Mouse (Mus musculus): ENCODE results near the gene Pcyt1a.
"Not testable (repeated sequence)": the region's sequence is repeated elsewhere in the genome, so short reads cannot be mapped to it uniquely, and the experiment has no call there.

The Pcyt1a gene

GRCm38 (mm10) chr16:32472276-32473015 lies 41.7 kb downstream of the Pcyt1a start:
- peak; percentile 22 for DNase-seq (ENCODE audit: inconsistent ontology term)

DNA sequence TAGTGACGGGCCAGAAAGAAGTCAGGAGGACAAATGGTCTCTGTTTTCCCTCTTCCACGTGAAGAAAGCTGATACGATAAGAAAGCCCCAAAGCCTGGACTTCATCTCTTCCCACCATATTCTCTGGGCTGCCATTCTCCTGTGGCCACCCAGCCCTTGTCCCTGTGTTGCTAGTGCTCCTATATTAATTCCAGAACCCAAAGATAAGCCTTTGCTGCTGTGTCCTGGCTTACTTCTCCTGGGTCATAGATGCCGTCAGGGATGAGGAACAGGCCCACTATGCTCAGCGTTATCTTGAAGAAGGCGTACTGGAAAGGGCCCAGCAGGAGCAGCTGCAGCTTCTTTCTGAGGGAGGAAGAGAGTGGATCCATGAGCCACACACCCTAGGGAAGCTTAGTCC lies 46.6 kb downstream of the Pcyt1a start:
- no peak for DNase-seq (ENCODE audit: inconsistent ontology term)

GRCm38 (mm10) chr16:32479415-32479814 lies 48.7 kb downstream of the Pcyt1a start:
- no peak for DNase-seq (ENCODE audit: inconsistent ontology term)

DNA sequence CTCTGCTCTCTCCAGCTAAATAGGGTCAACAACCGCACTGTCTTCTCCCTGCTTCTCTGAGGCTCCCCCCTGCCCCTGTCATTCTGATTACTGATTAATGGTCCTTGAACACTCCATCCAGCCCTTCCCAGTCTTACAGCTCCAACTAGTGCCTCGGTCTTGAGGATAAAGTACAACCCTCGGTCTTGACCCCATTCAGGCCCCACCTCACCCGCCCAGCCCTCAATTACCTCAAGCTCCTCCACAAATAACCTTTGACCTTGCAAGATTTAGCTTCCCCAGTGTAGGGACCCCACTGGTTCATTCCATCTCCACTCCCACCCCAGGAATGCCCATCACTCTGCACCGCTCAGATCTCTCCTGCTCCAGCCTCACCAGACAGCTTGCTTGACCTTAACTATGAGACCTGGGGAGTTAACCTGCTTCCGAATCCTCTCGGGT lies 53.7 kb downstream of the Pcyt1a start:
- no peak for DNase-seq (ENCODE audit: inconsistent ontology term)

DNA sequence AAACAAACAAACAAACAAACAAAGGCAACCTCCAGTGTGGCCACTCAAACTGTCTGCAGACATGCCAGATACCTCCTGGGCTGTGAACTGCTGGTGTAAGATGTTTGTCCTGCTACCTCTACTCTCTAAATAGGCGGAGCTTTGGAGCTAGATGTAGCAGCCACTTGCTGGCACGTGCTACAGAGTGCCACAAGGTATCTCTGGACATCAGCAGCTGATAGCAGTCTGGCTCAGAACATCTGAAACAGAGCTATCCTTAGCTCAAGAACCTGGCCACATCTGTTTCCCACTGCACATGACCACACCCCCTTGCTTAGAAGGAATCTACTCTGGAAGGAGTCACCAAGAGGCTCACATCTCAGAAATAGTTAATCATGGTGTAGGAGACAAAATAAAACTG lies 54.5 kb downstream of the Pcyt1a start:
- no peak for DNase-seq (ENCODE audit: inconsistent ontology term)

GRCm38 (mm10) chr16:32486046-32486445 lies 55.3 kb downstream of the Pcyt1a start:
- DNase-seq (ENCODE audit: inconsistent ontology term), result no peak

GRCm38 (mm10) chr16:32487234-32488111 lies 56.8 kb downstream of the Pcyt1a start, which contains the start of gene Slc51a:
TSS of gene Slc51a (minus strand) at chr16:32487879.
- no peak for DNase-seq (ENCODE audit: inconsistent ontology term)

GRCm38 (mm10) chr16:32488939-32489338 lies 58.2 kb downstream of the Pcyt1a start:
- no peak for DNase-seq (ENCODE audit: inconsistent ontology term)

DNA sequence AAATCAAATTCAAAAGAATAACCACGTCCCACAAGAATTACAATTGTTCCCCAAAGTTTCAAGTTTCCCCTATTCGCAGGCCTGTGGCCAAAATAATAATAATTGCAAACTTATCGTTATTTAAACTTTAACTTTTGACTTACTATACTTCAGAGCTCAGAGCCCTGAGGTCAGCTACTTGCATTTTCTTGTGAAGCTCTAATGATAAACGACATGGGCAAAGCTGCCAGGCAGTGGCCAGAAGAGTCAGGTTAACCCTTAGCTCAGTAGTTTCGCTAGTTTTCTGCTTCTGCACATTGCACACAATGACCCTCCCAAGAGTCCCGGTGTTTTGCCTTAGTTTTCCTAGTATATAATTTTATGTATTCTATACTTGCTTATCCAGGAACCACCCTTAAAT lies 63.6 kb downstream of the Pcyt1a start:
- DNase-seq (ENCODE audit: inconsistent ontology term), result not testable (repeated sequence)

- DNase-seq (ENCODE audit: inconsistent ontology term), result no peak
Observed at GRCm38 (mm10) chr16:32495965-32496364, 65.2 kb downstream of the Pcyt1a start, which contains the start of gene Zdhhc19. TSS of gene Zdhhc19 (plus strand) at chr16:32496265.

DNA sequence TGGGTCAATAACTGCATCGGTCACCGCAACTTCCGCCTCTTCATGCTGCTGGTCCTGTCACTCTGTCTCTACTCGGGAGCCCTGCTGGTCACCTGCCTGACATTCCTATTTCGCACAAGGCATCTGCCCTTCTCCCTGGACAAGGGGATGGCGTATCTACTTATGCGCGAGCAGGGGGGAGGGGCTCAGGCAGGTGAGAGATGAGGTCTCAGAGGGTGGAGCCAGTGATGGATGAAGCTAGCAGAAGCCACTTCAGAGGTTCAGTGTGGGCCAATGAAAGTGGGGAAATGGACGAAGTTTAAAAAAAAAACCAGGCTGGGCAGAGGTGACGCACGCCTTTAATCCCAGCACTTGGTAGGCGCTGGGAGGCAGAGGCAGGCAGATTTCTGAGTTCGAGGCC lies 68.3 kb downstream of the Pcyt1a start:
- no peak for DNase-seq (ENCODE audit: inconsistent ontology term)

DNA sequence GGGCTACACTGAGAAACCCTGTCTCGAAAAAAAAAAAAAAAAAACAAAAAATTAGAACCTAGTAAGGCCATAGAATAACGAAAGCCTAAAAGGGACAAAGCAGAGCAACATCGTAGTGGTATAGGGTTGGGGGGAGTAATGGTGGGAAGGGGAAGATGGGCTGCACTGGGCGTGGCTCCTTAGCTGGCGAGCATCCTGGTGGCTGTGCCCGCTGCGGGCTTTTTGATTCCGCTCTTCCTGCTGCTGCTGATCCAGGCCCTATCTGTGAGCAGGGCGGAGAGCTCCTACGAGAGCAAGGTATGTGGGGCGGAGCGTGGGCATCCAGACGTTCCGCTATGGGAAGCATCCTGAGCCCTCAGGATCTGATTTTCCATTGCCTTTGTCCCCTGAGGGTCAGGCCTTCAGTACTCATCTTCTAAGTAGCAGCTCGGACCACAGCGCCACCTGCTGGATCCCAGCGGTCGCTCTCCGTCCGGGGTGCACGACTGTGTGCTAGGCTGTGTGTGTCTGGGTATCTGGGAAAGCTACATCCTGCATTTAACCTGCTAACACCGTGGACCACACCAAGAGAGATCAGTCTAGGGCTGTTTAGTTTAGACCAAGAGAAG lies 68.8 kb downstream of the Pcyt1a start:
- DNase-seq (ENCODE audit: inconsistent ontology term), result peak; percentile 82

DNA sequence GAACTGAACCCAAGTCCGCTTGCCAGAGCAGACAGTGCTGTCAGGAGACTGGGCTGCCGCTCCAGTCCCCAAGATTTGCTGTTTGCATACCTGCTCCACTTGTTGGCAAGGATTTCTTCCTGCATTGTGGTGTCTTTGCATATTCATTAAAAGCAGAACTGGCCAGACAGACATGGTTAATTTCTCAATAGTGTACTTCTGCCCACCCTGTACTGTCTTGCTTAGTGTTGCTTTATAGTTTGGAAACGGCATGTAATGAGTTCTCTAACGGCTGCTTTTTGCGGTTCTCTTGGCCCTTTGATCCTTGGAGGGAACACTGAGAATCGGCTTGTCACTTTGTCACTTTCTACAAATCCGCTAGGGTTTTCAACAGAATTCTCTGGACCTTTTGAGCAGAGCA lies 70.7 kb downstream of the Pcyt1a start:
- DNase-seq (ENCODE audit: inconsistent ontology term), result no peak

DNA sequence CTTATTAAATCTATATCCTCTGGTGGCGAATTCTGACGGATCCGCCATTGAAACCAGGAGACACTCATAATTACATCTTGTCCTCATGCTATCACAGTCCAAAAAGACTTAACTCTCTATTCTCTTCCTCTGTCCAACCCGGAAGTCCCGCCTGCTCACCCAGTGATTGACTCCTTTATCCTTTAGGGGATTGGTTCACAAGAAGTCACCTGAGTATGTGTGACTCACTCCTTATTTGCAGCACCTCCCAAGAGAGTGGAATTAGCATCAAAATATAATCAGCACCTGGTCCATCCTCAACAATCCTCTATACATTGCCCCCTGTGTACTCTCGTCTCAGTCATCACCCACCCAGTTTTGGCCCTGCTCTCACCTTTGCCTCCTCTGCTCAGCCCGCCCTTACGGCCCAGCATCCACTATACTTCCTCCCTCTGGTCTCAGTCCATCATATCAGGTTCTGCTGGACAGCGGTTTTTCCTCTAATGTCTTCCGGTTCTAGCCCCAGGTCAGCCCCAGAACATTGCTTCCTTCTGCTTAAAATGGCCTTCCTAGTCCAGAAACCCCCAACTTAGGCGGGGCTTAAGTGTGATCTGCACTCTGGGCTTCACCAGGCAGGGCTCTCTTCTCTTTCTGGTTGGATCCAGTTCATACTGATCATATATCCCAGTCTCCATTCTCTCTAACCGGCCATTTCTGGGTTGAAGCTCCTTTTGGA lies 72.1 kb downstream of the Pcyt1a start:
- no peak for DNase-seq (ENCODE audit: inconsistent ontology term)

DNA sequence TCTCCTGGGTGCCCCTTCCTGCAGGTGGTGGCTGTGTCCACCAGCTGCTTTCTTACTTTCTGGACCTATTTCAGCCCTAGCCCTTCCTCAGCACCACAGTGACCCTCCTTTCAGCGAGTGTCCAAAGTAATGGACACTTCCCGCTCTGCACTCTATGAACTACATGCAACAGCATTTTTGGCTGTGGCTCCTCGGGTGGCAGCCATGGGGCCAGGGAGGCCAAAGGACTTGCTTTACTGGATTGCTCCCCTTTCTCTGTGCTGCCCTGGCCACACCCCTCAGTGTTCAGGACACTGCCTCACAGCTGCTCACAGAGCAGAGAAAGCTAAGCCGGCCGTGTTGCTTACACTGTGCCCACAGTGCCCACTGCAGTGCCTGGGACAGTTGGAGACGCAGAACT lies 72.9 kb downstream of the Pcyt1a start:
- no peak for DNase-seq (ENCODE audit: inconsistent ontology term)

- no peak for DNase-seq (ENCODE audit: inconsistent ontology term)
Observed at GRCm38 (mm10) chr16:32506298-32506697, 75.6 kb downstream of the Pcyt1a start.

DNA sequence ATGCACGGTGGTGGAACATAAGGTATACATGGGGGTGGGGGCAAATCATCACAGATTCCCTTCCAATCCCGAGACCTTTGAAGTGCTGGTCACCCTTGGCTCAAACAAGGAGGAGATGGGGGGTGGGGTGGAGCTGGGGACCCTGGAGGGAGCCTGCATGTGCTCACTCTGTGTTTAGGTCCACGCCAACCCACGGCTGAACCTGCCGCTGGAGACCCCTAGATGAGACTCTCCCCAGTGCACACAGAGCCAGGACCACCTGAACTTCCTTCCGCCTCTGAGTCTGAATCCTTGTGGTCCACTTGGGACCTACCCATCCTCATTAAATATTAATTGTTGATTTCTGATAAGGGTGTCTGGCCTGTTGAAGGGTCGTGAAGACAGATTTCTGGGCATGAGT lies 76.1 kb downstream of the Pcyt1a start:
- no peak for DNase-seq (ENCODE audit: inconsistent ontology term)

- no peak for DNase-seq (ENCODE audit: inconsistent ontology term)
Observed at GRCm38 (mm10) chr16:32507407-32507806, 76.7 kb downstream of the Pcyt1a start.

GRCm38 (mm10) chr16:32508035-32508434 lies 77.3 kb downstream of the Pcyt1a start:
- DNase-seq (ENCODE audit: inconsistent ontology term), result no peak

- no peak for DNase-seq (ENCODE audit: inconsistent ontology term)
Observed at GRCm38 (mm10) chr16:32508506-32509065, 77.9 kb downstream of the Pcyt1a start.
